Mouse (Mus musculus) myocyte (in vitro differentiated cells): ENCODE measurements around the gene Tbx15. TPM values are rescaled to one million over a fixed set of nuclear protein-coding genes. Genes with fewer than 3 reads are reported as not detected.

Experiments
- H3K27me3 ChIP-seq: one replicate; pipeline ENCODE4 v1.6.1; 2011; ENCODE audit not compliant: control insufficient read depth, insufficient read depth, insufficient read length
- H3K36me3 ChIP-seq: one replicate; pipeline ENCODE4 v1.6.1; 2011; ENCODE audit not compliant: control insufficient read depth, insufficient read depth
- H3K4me2 ChIP-seq: one replicate; pipeline ENCODE4 v1.6.1; 2011; ENCODE audit warnings: low read depth, control low read depth
- H3K4me3 ChIP-seq: one replicate; pipeline ENCODE4 v1.5.1; 2011; ENCODE audit warnings: mild to moderate bottlenecking, control low read depth, moderate library complexity
- H3K79me2 ChIP-seq: one replicate; pipeline ENCODE4 v1.6.1; 2011; ENCODE audit not compliant: control insufficient read depth, insufficient read depth
- H3ac ChIP-seq: one replicate; pipeline ENCODE4 v1.6.1; 2011; ENCODE audit not compliant: control insufficient read depth, insufficient read length
- CEBPB ChIP-seq: IDR thresholded peaks from 2 replicates; pipeline ENCODE4 v1.6.1; 2011; ENCODE audit warnings: mild to moderate bottlenecking, moderate library complexity; ENCODE audit not compliant: poor library complexity, insufficient read depth, severe bottlenecking
- E2F4 ChIP-seq: IDR thresholded peaks from one replicate; pipeline ENCODE4 v1.6.1; 2011; ENCODE audit warnings: mild to moderate bottlenecking, control low read depth, moderate library complexity; ENCODE audit not compliant: insufficient read depth
- MAX ChIP-seq: IDR thresholded peaks from one replicate; pipeline ENCODE4 v1.6.1; 2011; ENCODE audit warnings: low read depth, mild to moderate bottlenecking, control low read depth
- MYOD1 ChIP-seq, 3 experiments: IDR thresholded peaks; one replicate each; pipeline ENCODE4 v1.6.1; 2011; ENCODE audit warnings: control low read depth in 2 of 3, low read depth in 2 of 3, mild to moderate bottlenecking in 2 of 3, moderate library complexity in 1 of 3; ENCODE audit not compliant: insufficient read length in 2 of 3, control insufficient read depth in 1 of 3
- MYOG ChIP-seq, 3 experiments: IDR thresholded peaks; one replicate each; pipeline ENCODE4 v1.6.1; 2011; ENCODE audit warnings: control low read depth in 2 of 3, low read depth in 2 of 3, mild to moderate bottlenecking in 2 of 3; ENCODE audit not compliant: insufficient read length in 2 of 3, control insufficient read depth in 1 of 3, insufficient read depth in 1 of 3
- POLR2A ChIP-seq: IDR thresholded peaks from one replicate; pipeline ENCODE4 v1.6.1; 2011; ENCODE audit warnings: low read depth, mild to moderate bottlenecking, control low read depth, moderate library complexity; ENCODE audit not compliant: insufficient read length
- POLR2AphosphoS2 ChIP-seq: IDR thresholded peaks from one replicate; pipeline ENCODE4 v1.6.1; 2011; ENCODE audit warnings: low read depth, control low read depth; ENCODE audit not compliant: insufficient read length
- REST ChIP-seq: IDR thresholded peaks from one replicate; pipeline ENCODE4 v1.6.1; 2011; ENCODE audit warnings: mild to moderate bottlenecking, control low read depth, moderate library complexity; ENCODE audit not compliant: insufficient read depth, insufficient read length
- SRF ChIP-seq: IDR thresholded peaks from one replicate; pipeline ENCODE4 v1.6.1; 2011; ENCODE audit warnings: low read depth; ENCODE audit not compliant: control insufficient read depth, insufficient read length
- TCF12 ChIP-seq: IDR thresholded peaks from one replicate; pipeline ENCODE4 v1.6.1; 2011; ENCODE audit warnings: mild to moderate bottlenecking, control low read depth; ENCODE audit not compliant: poor library complexity, insufficient read depth, severe bottlenecking
- TCF3 ChIP-seq: IDR thresholded peaks from one replicate; pipeline ENCODE4 v1.6.1; 2011; ENCODE audit warnings: low read depth, control low read depth; ENCODE audit not compliant: insufficient read length
- USF1 ChIP-seq: IDR thresholded peaks from one replicate; pipeline ENCODE4 v1.6.1; 2011; ENCODE audit warnings: low read depth, mild to moderate bottlenecking, control low read depth, moderate library complexity
- polyA plus RNA-seq: library from polyadenylated mRNA; unstranded; fragments of >200 nt; fragmentation: generic; extraction: Trizol; gene quantifications from one replicate; pipeline ENCODE4 v1.2.1, GENCODE M21; 2012; ENCODE audit warnings: missing spikeins

Tbx15 gene
- polyA plus RNA-seq, 1 experiment, result 24.8 TPM

- Histone ChIP-seq H3K79me2 (no peaks in the 10 kb centered on the region), H3K4me2 (no peak overlapping the region), H3K27me3 (no peaks in the 10 kb centered on the region), H3K36me3 (peaks cover 11% of the 10 kb centered on the region), H3ac (no peak overlapping the region), H3K4me3 (no peak overlapping the region)
- TF ChIP-seq MAX (no peak), REST (no peak), TCF3 (no peak), SRF (no peak), TCF12 (no peak)
Observed at GRCm38 (mm10) chr3:99336866-99337265, 96.7 kb downstream of the Tbx15 start.

- H3K79me2 ChIP-seq, result no peaks in the 10 kb centered on the region
- peaks cover 23% of the 10 kb centered on the region for H3K36me3 ChIP-seq
- H3K27me3 ChIP-seq, result no peaks in the 10 kb centered on the region
- TF ChIP-seq USF1, result no peak
- TF ChIP-seq POLR2A, result no peak
- TF ChIP-seq REST, result no peak
- TF ChIP-seq POLR2AphosphoS2, result no peak
- TF ChIP-seq MAX, result no peak
- TF ChIP-seq MYOD1 (IDR thresholded peaks at IDR 0.05; ENCODE audit: control insufficient read depth in 1 of 3, insufficient read length in 2 of 3, low read depth in 2 of 3), result no peak
- no peak for TF ChIP-seq TCF3
- no peak for TF ChIP-seq CEBPB
- TF ChIP-seq MYOG (IDR thresholded peaks at IDR 0.05; ENCODE audit: control insufficient read depth in 1 of 3, insufficient read depth in 1 of 3, insufficient read length in 2 of 3, low read depth in 2 of 3), result no peak
- TF ChIP-seq TCF12, result no peak
- TF ChIP-seq E2F4, result no peak
- no peak for TF ChIP-seq SRF
- no peak overlapping the region for H3K4me3 ChIP-seq
- H3K4me2 ChIP-seq, result no peak overlapping the region
- H3ac ChIP-seq, result no peak overlapping the region
Observed at GRCm38 (mm10) chr3:99338756-99339155, 98.6 kb downstream of the Tbx15 start.

- TF ChIP-seq MYOG (IDR thresholded peaks at IDR 0.05; ENCODE audit: control insufficient read depth in 1 of 3, insufficient read depth in 1 of 3, insufficient read length in 2 of 3, low read depth in 2 of 3), result no peak
- Histone ChIP-seq H3K79me2 (no peaks in the 10 kb centered on the region), H3K4me2 (no peak overlapping the region), H3ac (no peak overlapping the region), H3K27me3 (no peaks in the 10 kb centered on the region), H3K36me3 (peaks cover 26% of the 10 kb centered on the region), H3K4me3 (no peak overlapping the region)
Observed at GRCm38 (mm10) chr3:99340021-99340420, 99.8 kb downstream of the Tbx15 start.

- no peaks in the 10 kb centered on the region for H3K79me2 ChIP-seq
- H3ac ChIP-seq, result no peak overlapping the region
- H3K36me3 ChIP-seq, result no peaks in the 10 kb centered on the region
- no peaks in the 10 kb centered on the region for H3K27me3 ChIP-seq
- H3K4me3 ChIP-seq, result no peak overlapping the region
- no peak overlapping the region for H3K4me2 ChIP-seq
- TF ChIP-seq SRF (peak; percentile 66), MYOG (IDR thresholded peaks at IDR 0.05; ENCODE audit: control insufficient read depth in 1 of 3, insufficient read depth in 1 of 3, insufficient read length in 2 of 3, low read depth in 2 of 3) (peak in 1 of 3 experiments; percentile 23), MYOD1 (IDR thresholded peaks at IDR 0.05; ENCODE audit: control insufficient read depth in 1 of 3, insufficient read length in 2 of 3, low read depth in 2 of 3) (peak in 2 of 3 experiments; percentile 2 to 56), POLR2AphosphoS2 (no peak), TCF12 (peak; percentile 23)
Observed at GRCm38 (mm10) chr3:99379616-99380250, 139.6 kb downstream of the Tbx15 start.

GRCm38 (mm10) chr3:99387127-99387526 lies 146.9 kb downstream of the Tbx15 start:
- Histone ChIP-seq H3K79me2 (no peaks in the 10 kb centered on the region), H3K4me2 (peak overlapping the region; percentile 24), H3K36me3 (no peaks in the 10 kb centered on the region), H3ac (no peak overlapping the region), H3K27me3 (no peaks in the 10 kb centered on the region), H3K4me3 (no peak overlapping the region)
- TF ChIP-seq USF1, result peak; percentile 68
- TF ChIP-seq E2F4, result no peak

Other genes starting within 250 kb of the Tbx15 start
- 4.0 TPM for gene Wars2, start 99.3 kb upstream of the Tbx15 start, polyA plus RNA-seq